Mouse (Mus musculus) liver, postnatal 0 days (tissue): ENCODE measurements at regions not wholly inside any gene's neighbourhood (a gene's known extent, or its start where the extent isn't known, plus 50 kb on each side); places are given as distances from the start of the nearest gene placed in this dataset.

Experiments used
- CTCF ChIP-seq: sonication (generic); IDR thresholded peaks from 2 replicates; pipeline ENCODE4 v1.5.1; 2016; ENCODE audit warnings: antibody characterized with exemption, low read depth
- EP300 ChIP-seq: IDR thresholded peaks from 2 replicates; pipeline ENCODE4 v1.6.1; 2016; ENCODE audit warnings: antibody characterized with exemption, low read depth, mild to moderate bottlenecking

DNA sequence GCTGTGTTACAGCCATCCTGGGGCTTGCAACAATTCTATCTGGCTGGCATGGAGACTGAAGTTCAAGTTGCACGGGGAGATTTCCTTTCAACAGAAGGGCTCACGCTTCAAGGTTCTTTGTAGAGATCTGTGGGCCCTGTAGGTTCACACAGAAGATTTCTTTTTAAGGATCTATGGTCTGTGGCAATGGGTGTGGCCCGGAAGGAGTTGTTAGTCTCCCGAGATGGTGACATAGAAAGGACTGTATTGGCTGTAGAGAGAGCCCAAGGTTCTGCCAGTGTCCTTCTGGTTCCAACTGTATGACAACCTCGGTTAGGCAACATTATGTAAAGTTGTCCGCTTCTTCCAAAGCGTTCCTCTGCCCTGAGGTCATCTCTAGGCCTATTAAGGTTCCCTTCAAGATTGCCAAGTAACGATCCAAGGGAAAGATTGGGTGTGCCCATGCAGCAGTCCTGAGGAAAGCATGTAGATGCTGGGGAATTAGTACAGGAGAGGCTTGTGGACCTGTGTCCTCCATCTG, 124.8 kb upstream of the Hes1 start:
- no peak for TF ChIP-seq CTCF
- TF ChIP-seq EP300: no peak
